Mouse (Mus musculus): ENCODE results near the gene Ttc3.

The Ttc3 gene

GRCm38 (mm10) chr16:94358091-94358490, 12.3 kb upstream of the Ttc3 start:
- DNase-seq (ENCODE audit: low spot score in 2 of 2), result no peak

- no peak for DNase-seq (ENCODE audit: low spot score in 2 of 2)
Observed at GRCm38 (mm10) chr16:94360578-94361350, 9.7 kb upstream of the Ttc3 start.

GRCm38 (mm10) chr16:94362174-94362873, 8.1 kb upstream of the Ttc3 start:
- peak in 1 of 2 experiments; percentile 39 for DNase-seq (ENCODE audit: low spot score in 2 of 2)

DNA sequence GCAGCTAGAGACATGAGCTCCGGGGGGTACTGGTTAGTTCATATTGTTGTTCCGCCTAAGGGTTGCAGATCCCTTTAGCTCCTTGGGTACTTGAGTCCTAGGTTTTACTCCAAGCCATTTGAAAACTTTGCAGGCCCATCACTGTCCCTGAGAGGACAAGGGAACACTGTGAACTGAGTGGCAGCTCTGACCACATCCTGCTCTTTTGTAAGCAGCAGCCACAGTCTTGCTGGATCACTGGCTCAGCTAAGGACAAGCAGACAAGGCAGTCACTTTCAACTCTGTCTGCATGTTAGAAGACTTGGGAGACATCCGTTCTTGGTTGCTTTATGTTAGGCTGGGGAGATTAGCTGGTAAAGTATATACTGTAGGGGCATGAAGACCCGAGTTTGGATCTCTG, 6.6 kb upstream of the Ttc3 start:
- no peak for DNase-seq (ENCODE audit: low spot score in 2 of 2)

DNA sequence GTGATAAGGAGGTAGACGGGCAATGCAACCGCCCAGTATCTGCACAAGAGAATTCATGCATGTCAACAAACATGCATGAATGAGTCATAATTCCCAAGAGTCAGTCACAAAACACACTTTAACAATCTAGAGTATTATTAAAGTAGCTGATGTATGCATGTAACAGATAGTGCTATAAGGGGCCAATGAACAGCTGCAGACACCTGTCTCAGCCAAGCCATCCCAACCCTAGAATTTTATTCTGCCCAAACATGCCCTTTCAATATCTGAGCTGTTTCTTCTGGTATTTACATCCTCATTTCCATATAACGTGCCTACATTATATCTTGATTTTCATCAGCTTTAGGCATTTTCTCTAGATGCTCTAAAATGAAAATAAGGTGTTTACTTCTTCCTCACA, 5.0 kb upstream of the Ttc3 start:
- no peak for DNase-seq (ENCODE audit: low spot score in 2 of 2)

DNA sequence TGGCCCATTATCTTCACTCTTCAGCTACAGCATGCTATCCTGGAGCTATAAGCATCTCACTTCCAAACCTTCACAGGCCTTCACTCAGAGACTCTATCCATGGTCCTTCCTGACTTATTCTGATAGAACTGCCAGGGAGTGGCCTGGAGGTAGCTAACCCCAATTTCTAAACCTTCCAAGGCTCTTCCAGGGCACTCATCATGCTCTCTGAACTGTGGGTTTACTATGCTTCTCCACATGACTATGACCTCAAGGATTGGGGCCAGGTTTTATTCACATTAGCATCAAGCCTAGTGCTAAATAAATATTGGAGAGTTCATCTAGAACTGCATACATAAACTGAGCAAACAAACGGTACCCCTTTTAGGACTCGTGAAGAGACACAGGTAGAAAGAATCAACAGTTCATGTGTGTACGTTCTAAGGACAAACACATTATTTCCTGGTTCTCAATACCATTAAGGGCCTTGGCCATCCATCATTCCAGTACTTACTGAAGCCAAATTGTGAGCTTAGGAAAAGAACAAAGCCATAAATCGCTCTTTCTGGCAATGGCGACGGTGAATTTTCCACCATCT, 734 bp upstream of the Ttc3 start:
- no peak for DNase-seq (ENCODE audit: low spot score in 2 of 2)

- DNase-seq (ENCODE audit: low spot score in 2 of 2), result peak; percentile 57 to 83
Observed at GRCm38 (mm10) chr16:94370915-94371300, 490 bp downstream of the Ttc3 start.

DNA sequence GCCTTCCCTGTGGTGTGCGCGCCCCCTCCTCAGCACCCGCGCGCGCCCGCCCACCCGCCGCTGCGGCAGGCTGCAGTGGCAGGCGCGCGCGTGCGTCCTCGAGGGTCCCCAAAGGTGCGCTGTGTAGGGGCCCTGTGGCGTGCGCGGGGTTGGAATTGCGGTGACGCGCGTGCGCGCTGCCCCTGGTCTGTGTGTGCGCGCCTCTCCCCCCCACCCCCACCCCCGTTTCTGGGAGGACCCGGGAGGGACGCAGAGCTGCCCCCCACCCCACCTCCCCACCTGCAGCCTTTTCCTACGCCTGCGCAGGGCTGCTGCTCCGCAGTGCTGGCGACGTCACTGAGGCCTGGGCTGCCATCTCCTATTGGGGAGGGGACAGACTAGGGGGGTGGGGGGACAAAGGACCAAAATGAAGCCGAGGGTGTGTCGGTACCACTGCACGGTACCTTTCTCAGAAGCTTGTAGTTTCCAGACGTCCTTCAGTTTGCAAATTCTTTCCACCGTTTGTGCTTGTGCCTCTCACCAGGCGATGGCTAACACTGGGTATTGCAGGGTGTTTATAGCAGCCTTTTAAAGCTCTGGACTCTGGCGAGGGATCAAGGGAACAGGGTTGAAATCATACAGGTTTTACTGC, 998 bp downstream of the Ttc3 start, which contains the start of gene Pigp:
Pigp (minus strand) TSS at position 542 of the 631 bp plus-strand sequence.
- DNase-seq (ENCODE audit: low spot score in 2 of 2), result no peak

GRCm38 (mm10) chr16:94379386-94379785, 9.0 kb downstream of the Ttc3 start:
- no peak for DNase-seq (ENCODE audit: low spot score in 2 of 2)

- no peak for DNase-seq (ENCODE audit: low spot score in 2 of 2)
Observed at GRCm38 (mm10) chr16:94383277-94383676, 12.9 kb downstream of the Ttc3 start.

GRCm38 (mm10) chr16:94387690-94388089, 17.3 kb downstream of the Ttc3 start:
- no peak for DNase-seq (ENCODE audit: low spot score in 2 of 2)

DNA sequence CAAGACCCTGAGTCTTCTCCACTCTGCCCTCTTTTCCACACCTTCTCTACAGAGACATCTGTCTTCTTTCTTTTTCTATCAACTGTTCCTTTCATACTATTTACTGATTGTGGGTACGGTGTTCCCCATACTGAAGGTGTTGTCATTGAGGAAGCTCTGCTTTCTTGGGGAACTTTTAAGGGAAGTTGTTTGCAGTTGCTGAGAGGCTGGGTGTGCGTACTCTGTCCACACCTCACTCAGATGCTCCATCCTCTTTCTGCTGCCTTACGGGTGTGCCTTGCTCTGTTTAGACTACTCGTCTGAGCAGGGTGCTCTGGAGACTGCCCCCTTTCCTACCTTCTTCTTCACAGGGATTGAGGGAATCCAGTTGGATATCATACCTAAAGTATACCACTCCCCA, 21.9 kb downstream of the Ttc3 start:
- no peak for DNase-seq (ENCODE audit: low spot score in 2 of 2)

GRCm38 (mm10) chr16:94395051-94395450, 24.6 kb downstream of the Ttc3 start:
- DNase-seq (ENCODE audit: low spot score in 2 of 2), result no peak

- no peak for DNase-seq (ENCODE audit: low spot score in 2 of 2)
Observed at GRCm38 (mm10) chr16:94396641-94397040, 26.2 kb downstream of the Ttc3 start.

DNA sequence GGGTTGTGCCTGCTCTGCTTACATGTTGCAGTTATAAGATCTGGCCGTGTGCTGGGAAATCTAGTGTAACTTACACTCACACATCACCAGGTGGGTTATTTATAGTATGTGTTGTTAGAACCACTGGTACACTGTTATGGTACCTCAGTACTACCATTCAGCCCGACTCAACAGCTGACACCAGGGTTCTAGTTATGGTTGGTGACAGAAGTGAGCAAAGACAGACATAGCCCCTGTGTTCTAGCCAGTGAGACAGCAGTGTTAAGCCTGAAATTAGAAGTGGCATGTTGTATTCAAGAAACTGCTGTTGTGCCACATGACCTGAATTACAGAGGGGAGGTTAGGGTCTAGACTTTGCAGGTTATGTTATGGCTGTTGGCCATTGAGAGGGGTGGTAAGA, 28.7 kb downstream of the Ttc3 start:
- DNase-seq (ENCODE audit: low spot score in 2 of 2), result no peak

- no peak for DNase-seq (ENCODE audit: low spot score in 2 of 2)
Observed at GRCm38 (mm10) chr16:94401636-94402035, 31.2 kb downstream of the Ttc3 start.

GRCm38 (mm10) chr16:94402185-94402584, 31.8 kb downstream of the Ttc3 start:
- no peak for DNase-seq (ENCODE audit: low spot score in 2 of 2)

GRCm38 (mm10) chr16:94411287-94411686, 40.9 kb downstream of the Ttc3 start:
- no peak for DNase-seq (ENCODE audit: low spot score in 2 of 2)

DNA sequence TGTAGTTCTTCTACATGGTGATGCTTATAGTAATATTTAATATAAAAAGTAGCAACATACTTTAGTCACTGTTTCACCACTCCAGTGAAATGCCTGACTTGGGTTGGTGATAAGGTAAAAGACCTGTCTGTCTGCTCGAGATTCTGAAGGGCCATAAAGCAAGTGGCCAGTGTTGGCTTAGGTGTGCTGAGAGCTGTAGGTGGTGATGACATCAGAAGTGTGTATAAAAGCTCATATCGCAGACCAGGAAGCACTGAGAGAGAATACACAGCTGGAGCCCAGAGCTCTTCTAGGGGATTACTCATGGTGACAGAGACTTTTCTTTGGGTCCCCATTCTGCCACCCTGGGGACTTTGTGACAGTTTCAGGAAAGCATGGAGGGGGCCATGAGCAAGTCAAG, 41.8 kb downstream of the Ttc3 start:
- no peak for DNase-seq (ENCODE audit: low spot score in 2 of 2)

DNA sequence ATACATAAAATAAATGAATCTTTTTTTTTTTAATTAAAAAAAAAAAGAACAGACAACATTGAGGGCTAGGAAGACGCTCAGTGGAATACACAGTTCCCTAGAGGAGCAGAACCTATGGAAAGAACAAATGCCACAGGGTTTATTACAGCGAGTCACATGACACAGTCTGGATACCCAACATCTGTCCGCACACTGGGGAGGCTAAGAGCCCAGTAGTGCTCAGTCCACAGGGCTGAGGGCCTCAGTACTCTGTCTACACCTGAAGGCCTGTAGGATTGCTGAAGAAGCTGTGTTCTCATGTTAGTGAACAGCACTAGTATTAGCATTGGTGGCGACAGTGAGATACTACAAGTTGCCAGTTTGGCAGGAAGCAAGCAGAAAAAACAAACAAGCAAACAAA, 42.3 kb downstream of the Ttc3 start:
- DNase-seq (ENCODE audit: low spot score in 2 of 2), result no peak

DNA sequence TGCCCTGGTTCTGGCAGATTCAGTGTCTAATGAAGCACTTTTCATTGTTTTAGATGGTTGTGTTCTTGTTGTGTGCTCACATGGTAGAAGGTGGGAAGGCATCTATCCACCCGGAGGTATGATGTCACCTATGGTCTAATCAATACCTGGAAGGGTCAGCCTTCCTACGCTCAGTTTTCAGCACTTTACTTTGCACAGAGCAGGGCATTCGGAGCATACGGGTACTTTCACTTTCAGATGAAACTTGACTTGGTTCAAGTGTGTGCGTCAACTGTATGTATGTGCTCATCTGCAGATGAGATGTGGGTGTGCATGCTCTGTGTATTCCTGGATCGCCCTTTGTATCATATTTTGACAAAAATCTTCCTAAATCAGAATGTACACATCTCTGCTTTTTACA, 43.7 kb downstream of the Ttc3 start:
- DNase-seq (ENCODE audit: low spot score in 2 of 2), result no peak

DNA sequence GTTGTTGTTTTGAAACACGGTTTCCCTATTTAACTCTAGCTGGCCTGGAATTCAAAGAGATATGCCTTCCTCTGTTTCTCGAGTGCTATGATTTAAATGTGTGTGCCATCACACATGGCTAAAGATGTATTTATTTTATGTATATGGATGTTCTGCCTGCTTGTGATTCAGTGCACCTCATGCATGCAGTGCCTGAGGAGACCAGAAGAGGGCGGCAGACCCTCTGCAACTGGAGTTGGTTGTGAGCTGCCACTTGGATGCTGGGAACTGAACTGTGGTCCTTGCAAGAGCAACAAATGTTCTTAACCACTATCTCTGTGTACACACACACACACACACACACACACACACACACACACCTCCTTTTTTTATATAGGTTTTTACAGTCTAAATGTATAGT, 50.1 kb downstream of the Ttc3 start:
- DNase-seq (ENCODE audit: low spot score in 2 of 2), result no peak
